Mouse (Mus musculus): ENCODE data around the gene Mllt1.

GRCm38 (mm10) chr17:56934545-56935330 is 477 bp downstream of the Mllt1 start:
- TF ChIP-seq CTCF (conservative IDR thresholded peaks at IDR 0.05; ENCODE audit: low read length) (no peak), POU5F1 (IDR thresholded peaks at IDR 0.05; ENCODE audit: borderline replicate concordance, low read length) (no peak)
